Mouse (Mus musculus) liver, adult 2 months (tissue): Measurements from ENCODE around the gene Tnrc6a.

ENCODE experiments used
- CTCF ChIP-seq: fragments of 200-500 bp; IDR thresholded peaks from 2 replicates; pipeline ENCODE4 v1.5.1; 2011; ENCODE audit warnings: low read depth, low read length, control low read depth
- POLR2A ChIP-seq: fragments of 200-500 bp; IDR thresholded peaks from 2 replicates; pipeline ENCODE4 v1.6.1; 2011; ENCODE audit warnings: low read length, control low read depth; ENCODE audit not compliant: insufficient read depth; ENCODE audit errors: extremely low read depth

- TF ChIP-seq POLR2A, result no peak
- no peak for TF ChIP-seq CTCF
These were observed 17.4 kb upstream of the Tnrc6a start for GRCm38 (mm10) chr7:123106326-123106725.
